Mouse (Mus musculus): ENCODE data around the gene Fdxr. TPM values are rescaled to one million over a fixed set of nuclear protein-coding genes. Genes with fewer than 3 reads are reported as not detected.

Fdxr gene
- polyA plus RNA-seq, 1 experiment from 2014 or later = 20.5 TPM

- Histone ChIP-seq H3K4me2 (peak overlapping the region; percentile 58), H3K9ac (0 out of 2 replicates have a peak overlapping the region, but pooled peaks have one; percentile 30), H3K9me3 (replicated peaks) (no peaks in the 10 kb centered on the region), H3K27ac (no peak overlapping the region), H3K4me1 (peaks cover 29% of the 10 kb centered on the region), H3K36me3 (ENCODE audit: poor library complexity, severe bottlenecking) (peaks cover 18% of the 10 kb centered on the region), H3K27me3 (peaks cover 81% of the 10 kb centered on the region), H3K4me3 (peak overlapping the region; percentile 36; the same call in 1 of the 2 replicates)
- 4% methylated on average over 20 of the region's 20 CpGs for WGBS
- ATAC-seq = no peak
Measured at GRCm38 (mm10) chr11:115265771-115266399, 11.0 kb downstream of the Fdxr start.

GRCm38 (mm10) chr11:115264862-115265668 is 11.8 kb downstream of the Fdxr start:
- WGBS = 6% methylated on average over 39 of the region's 39 CpGs
- no peaks in the 10 kb centered on the region for H3K9me3 ChIP-seq (replicated peaks)
- 0 out of 2 replicates have a peak overlapping the region, but pooled peaks have one; percentile 30 for H3K9ac ChIP-seq
- H3K4me3 ChIP-seq = peak overlapping the region; percentile 31
- 0 out of 2 replicates have a peak, but pooled peaks have one; percentile 25 for ATAC-seq
- H3K4me1 ChIP-seq = peaks cover 25% of the 10 kb centered on the region
- H3K27me3 ChIP-seq = peaks cover 89% of the 10 kb centered on the region
- H3K27ac ChIP-seq = no peak overlapping the region
- H3K4me2 ChIP-seq = peak overlapping the region; percentile 56
- peaks cover 18% of the 10 kb centered on the region for H3K36me3 ChIP-seq (ENCODE audit: poor library complexity, severe bottlenecking)

DNA sequence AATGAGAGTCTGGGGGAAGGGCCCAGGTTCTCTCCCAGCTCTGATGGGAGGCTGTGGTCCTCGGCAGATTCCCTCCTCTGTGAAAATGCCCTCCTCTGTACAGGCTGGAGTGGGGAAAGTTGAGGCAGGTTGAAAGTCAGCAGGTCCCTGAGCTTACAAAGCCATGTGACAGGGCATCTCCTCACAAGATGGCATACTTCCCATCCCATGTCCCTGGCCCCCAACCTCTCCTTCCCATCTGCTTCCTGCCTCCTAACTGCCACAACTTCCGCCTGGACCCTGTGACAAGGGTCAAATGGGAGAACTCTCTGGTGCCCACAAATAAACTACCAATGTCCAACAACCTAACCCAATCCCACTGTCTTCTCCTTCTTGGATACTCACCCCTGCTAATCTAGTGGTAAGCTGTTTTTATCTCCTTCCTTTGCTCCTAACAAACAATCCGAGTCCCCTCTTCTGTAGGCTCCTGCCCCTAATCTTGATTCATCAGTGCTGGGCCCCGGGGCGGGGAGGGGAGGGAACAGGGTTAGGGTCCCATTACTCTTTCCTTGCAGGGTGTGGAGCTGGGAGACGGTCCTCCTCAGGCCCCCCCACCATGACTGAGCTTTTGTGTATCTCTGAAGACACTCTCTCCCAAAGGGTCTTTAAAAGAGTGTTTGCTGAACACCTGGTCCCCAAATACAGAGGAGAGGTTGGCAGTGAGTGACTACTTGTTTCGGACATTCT is 12.6 kb downstream of the Fdxr start:
- no peaks in the 10 kb centered on the region for H3K9me3 ChIP-seq (replicated peaks)

DNA sequence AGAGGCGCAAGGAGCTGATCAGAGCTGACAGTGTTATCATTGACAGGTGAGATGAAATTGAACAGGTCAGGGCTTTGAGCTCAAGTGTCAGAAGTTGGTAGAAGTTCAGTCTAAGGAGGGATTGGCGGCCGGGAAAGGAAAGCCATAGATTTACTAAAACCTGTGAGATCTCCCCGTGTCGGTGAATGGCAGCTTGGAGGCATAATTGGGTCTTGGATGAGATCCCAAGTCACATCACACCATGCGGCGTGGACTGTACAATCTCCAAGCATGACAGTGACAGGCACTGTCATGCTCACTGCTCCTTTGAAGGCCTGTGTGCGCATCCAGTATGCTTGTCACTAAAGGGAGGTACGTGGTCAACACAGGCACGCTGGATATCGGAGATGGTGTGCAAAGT is 13.9 kb downstream of the Fdxr start:
- peaks cover 2% of the 10 kb centered on the region; the same call in 1 of the 2 replicates for H3K36me3 ChIP-seq (ENCODE audit: poor library complexity, severe bottlenecking)
- H3K9me3 ChIP-seq (replicated peaks) = no peaks in the 10 kb centered on the region
- H3K4me2 ChIP-seq = no peak overlapping the region
- H3K4me3 ChIP-seq = no peak overlapping the region
- ATAC-seq = no peak
- H3K4me1 ChIP-seq = peaks cover 28% of the 10 kb centered on the region
- no peak overlapping the region for H3K27ac ChIP-seq
- peaks cover 97% of the 10 kb centered on the region for H3K27me3 ChIP-seq
- no peak overlapping the region for H3K9ac ChIP-seq
- 72% methylated on average over 11 of the region's 11 CpGs for WGBS

More for the DNA sequence above, 12.6 kb downstream of the Fdxr start:
- H3K27me3 ChIP-seq = peaks cover 97% of the 10 kb centered on the region
- WGBS = 59% methylated on average over 7 of the region's 7 CpGs
- ATAC-seq = no peak
- no peak overlapping the region for H3K27ac ChIP-seq
- H3K4me1 ChIP-seq = peaks cover 25% of the 10 kb centered on the region
- H3K9ac ChIP-seq = no peak overlapping the region
- H3K4me3 ChIP-seq = no peak overlapping the region
- 0 out of 2 replicates have a peak overlapping the region, but pooled peaks have one; percentile 56 for H3K4me2 ChIP-seq
- H3K36me3 ChIP-seq (ENCODE audit: poor library complexity, severe bottlenecking) = peaks cover 15% of the 10 kb centered on the region

- H3K4me2 ChIP-seq = no peak overlapping the region
- no peak overlapping the region for H3K27ac ChIP-seq
- H3K4me1 ChIP-seq = peaks cover 6% of the 10 kb centered on the region; the same call in 1 of the 2 replicates
- no peak overlapping the region for H3K9ac ChIP-seq
- H3K9me3 ChIP-seq (replicated peaks) = no peaks in the 10 kb centered on the region
- WGBS = 81% methylated on average over 4 of the region's 4 CpGs
- H3K36me3 ChIP-seq (ENCODE audit: poor library complexity, severe bottlenecking) = no peaks in the 10 kb centered on the region
- no peak for ATAC-seq
- H3K27me3 ChIP-seq = peaks cover 88% of the 10 kb centered on the region
- no peak overlapping the region for H3K4me3 ChIP-seq
Measured at GRCm38 (mm10) chr11:115259134-115259533, 17.7 kb downstream of the Fdxr start.

DNA sequence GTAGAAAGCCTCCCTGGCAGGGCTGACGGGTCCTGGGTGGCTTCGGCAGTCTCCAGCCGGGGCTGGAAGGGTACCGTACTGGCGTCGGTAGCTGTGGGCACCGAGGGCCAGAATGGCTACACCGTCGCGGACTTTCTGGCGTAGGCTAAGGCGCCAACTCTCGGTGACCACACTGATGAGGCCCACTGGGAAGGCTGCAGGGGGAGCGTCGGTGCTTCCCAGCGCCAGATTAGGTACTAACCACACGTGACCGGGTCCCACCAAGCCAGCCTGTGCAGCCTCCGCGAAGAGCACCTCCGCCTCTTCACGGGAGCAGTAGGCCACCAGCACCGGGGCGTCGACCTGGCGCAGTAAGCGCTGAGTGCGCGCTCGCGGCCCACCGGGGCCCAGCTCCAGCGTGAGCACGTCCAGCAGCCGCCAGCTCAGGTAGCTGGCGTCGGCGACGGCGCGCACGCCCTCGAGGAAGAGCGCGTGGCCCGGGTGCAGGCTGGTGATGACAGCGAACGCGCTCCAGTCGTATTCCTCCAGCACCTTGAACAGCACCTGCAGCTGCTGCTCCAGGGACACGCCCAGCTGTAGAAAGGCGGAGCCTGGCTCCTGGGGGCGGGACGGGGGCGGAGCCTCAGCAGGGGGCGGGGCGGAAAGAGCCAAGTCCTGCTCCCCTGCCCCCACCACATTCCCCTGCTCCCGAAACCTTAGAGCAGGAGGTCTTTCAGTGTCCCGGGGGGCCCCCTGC is 18.9 kb downstream of the Fdxr start:
- Histone ChIP-seq H3K4me3 (peak overlapping the region; percentile 24), H3K9ac (peak overlapping the region; percentile 2; the same call in 1 of the 2 replicates)
- no peak for ATAC-seq

GRCm38 (mm10) chr11:115251258-115251657 is 25.6 kb downstream of the Fdxr start:
- no peak overlapping the region for H3K27ac ChIP-seq
- H3K4me2 ChIP-seq = no peak overlapping the region
- ATAC-seq = no peak
- H3K4me3 ChIP-seq = no peak overlapping the region
- WGBS = 55% methylated on average over 3 of the region's 3 CpGs
- no peak overlapping the region for H3K9ac ChIP-seq
- H3K36me3 ChIP-seq (ENCODE audit: poor library complexity, severe bottlenecking) = no peaks in the 10 kb centered on the region
- peaks cover 36% of the 10 kb centered on the region for H3K4me1 ChIP-seq
- H3K27me3 ChIP-seq = peaks cover 83% of the 10 kb centered on the region
- no peaks in the 10 kb centered on the region for H3K9me3 ChIP-seq (replicated peaks)

More for the DNA sequence above, 18.9 kb downstream of the Fdxr start:
- H3K4me1 ChIP-seq = peaks cover 6% of the 10 kb centered on the region; the same call in 1 of the 2 replicates
- 14% methylated on average over 58 of the region's 59 CpGs for WGBS
- peaks cover 88% of the 10 kb centered on the region for H3K27me3 ChIP-seq
- peak overlapping the region; percentile 47 for H3K4me2 ChIP-seq
- no peaks in the 10 kb centered on the region for H3K9me3 ChIP-seq (replicated peaks)
- H3K36me3 ChIP-seq (ENCODE audit: poor library complexity, severe bottlenecking) = no peaks in the 10 kb centered on the region
- no peak overlapping the region for H3K27ac ChIP-seq

DNA sequence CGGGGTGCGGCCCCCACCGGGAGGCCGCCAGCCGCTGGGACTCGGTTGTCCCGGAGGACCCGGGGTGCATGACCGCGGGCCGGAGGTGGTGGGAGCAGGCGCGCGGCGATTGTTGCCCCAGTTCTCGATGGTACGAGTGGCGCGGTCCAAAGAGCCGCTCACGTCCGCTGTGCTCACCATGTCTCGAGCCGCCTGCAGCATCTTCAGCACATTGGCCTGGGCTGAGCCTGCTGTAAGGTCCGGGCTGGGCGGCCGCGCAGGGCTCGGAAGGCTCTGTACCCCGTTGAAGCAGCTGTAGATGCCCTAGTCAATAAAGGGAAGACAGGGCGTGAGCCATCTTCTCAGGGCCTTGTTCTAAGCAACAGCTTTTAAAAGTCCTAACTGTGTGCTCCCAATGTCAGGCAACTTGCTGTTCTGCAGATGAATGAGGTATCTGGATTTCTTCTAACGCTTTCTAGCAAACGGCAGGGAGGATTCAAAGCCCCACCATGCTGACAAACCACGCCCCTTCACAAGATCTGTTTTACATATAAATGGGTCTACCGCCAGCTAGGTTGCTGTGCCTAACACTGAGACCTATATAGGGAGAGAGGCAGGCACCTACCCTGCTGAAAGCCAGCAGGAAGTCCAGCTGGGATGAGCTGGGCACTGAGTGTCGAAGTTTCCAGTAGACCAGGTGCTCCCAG is 26.3 kb downstream of the Fdxr start:
- Histone ChIP-seq H3K4me3 (peak overlapping the region; percentile 51), H3K27ac (no peak overlapping the region), H3K4me1 (peaks cover 43% of the 10 kb centered on the region), H3K9me3 (replicated peaks) (no peaks in the 10 kb centered on the region), H3K36me3 (ENCODE audit: poor library complexity, severe bottlenecking) (no peaks in the 10 kb centered on the region; the same call in 1 of the 2 replicates), H3K9ac (peak overlapping the region; percentile 62), H3K27me3 (peaks cover 79% of the 10 kb centered on the region), H3K4me2 (peak overlapping the region; percentile 96)
- 0 out of 2 replicates have a peak, but pooled peaks have one; percentile 32 for ATAC-seq
- under 1% methylated on average over 36 of the region's 36 CpGs for WGBS

- peaks cover 73% of the 10 kb centered on the region for H3K27me3 ChIP-seq
- H3K27ac ChIP-seq = no peak overlapping the region
- H3K4me3 ChIP-seq = peak overlapping the region; percentile 51
- H3K36me3 ChIP-seq (ENCODE audit: poor library complexity, severe bottlenecking) = peaks cover 7% of the 10 kb centered on the region
- peaks cover 47% of the 10 kb centered on the region for H3K4me1 ChIP-seq
- peak overlapping the region; percentile 96 for H3K4me2 ChIP-seq
- H3K9me3 ChIP-seq (replicated peaks) = no peaks in the 10 kb centered on the region
- WGBS = 2% methylated on average over 63 of the region's 63 CpGs
- peak overlapping the region; percentile 62 for H3K9ac ChIP-seq
- 0 out of 2 replicates have a peak, but pooled peaks have one; percentile 23 for ATAC-seq
Measured at GRCm38 (mm10) chr11:115249721-115250404, 27.0 kb downstream of the Fdxr start.

DNA sequence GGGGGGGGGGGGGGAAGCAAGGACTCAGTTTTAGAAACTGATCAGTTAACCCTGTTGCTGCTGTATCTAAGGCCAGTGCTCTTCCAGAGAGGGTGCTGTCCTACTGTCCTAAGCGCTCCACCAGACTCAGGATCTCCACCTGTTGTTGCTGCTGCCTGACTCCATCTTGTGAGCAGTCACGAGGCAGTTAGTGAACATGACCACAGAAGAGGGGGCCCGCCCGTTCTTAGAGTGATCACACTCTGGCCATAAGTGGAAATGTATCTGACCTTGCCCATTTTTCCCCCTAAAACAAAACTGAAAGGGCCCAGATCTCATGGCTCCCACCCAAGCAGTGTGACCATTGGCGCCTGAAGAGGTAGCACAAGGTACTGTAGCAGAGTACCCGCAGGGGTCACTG is 28.9 kb downstream of the Fdxr start:
- Histone ChIP-seq H3K27ac (no peak overlapping the region), H3K4me2 (no peak overlapping the region), H3K9ac (no peak overlapping the region), H3K4me1 (peaks cover 49% of the 10 kb centered on the region), H3K36me3 (ENCODE audit: poor library complexity, severe bottlenecking) (peaks cover 24% of the 10 kb centered on the region), H3K4me3 (no peak overlapping the region), H3K27me3 (peaks cover 62% of the 10 kb centered on the region), H3K9me3 (replicated peaks) (no peaks in the 10 kb centered on the region)
- WGBS = 68% methylated on average over 6 of the region's 6 CpGs
- no peak for ATAC-seq

Data from forebrain, embryonic 13.5 days (tissue).